Mouse (Mus musculus): ENCODE results near the gene Mrpl1. TPM values are rescaled to one million over a fixed set of nuclear protein-coding genes. Genes with fewer than 3 reads are reported as not detected.

Mrpl1 gene
- polyA plus RNA-seq, 1 experiment from 2014 or later: 15.0 TPM

- WGBS: under 1% methylated on average over 35 of the region's 35 CpGs
- H3K27ac ChIP-seq: peak overlapping the region; percentile 75
- peak; percentile 97 for ATAC-seq (replicated peaks)
- no peaks in the 10 kb centered on the region for H3K9me3 ChIP-seq
- H3K36me3 ChIP-seq (replicated peaks): 0 out of 2 replicates have a peak, but pooled peaks cover 5% of the 10 kb centered on the region
- no peaks in the 10 kb centered on the region for H3K27me3 ChIP-seq (replicated peaks)
- H3K4me3 ChIP-seq: peak overlapping the region; percentile 74
- H3K4me1 ChIP-seq: peaks cover 21% of the 10 kb centered on the region
- H3K4me2 ChIP-seq: peak overlapping the region; percentile 57
- peak overlapping the region; percentile 72 for H3K9ac ChIP-seq
Measured at GRCm38 (mm10) chr5:96209916-96210583, 757 bp downstream of the Mrpl1 start.

- Histone ChIP-seq H3K4me3 (no peak overlapping the region), H3K9ac (no peak overlapping the region), H3K36me3 (replicated peaks) (0 out of 2 replicates have a peak, but pooled peaks cover 5% of the 10 kb centered on the region), H3K9me3 (no peaks in the 10 kb centered on the region), H3K4me2 (no peak overlapping the region), H3K27me3 (replicated peaks) (no peaks in the 10 kb centered on the region), H3K4me1 (no peaks in the 10 kb centered on the region), H3K27ac (no peak overlapping the region)
- ATAC-seq (replicated peaks): no peak
- 61% methylated on average over 3 of the region's 3 CpGs for WGBS
Measured at GRCm38 (mm10) chr5:96218648-96219047, 9.4 kb downstream of the Mrpl1 start.

GRCm38 (mm10) chr5:96219512-96219911 is 10.2 kb downstream of the Mrpl1 start:
- no peak for ATAC-seq (replicated peaks)
- no peaks in the 10 kb centered on the region for H3K9me3 ChIP-seq
- no peak overlapping the region for H3K4me2 ChIP-seq
- no peaks in the 10 kb centered on the region for H3K4me1 ChIP-seq
- no peak overlapping the region for H3K9ac ChIP-seq
- no peaks in the 10 kb centered on the region for H3K27me3 ChIP-seq (replicated peaks)
- no peak overlapping the region for H3K4me3 ChIP-seq
- WGBS: 55% methylated on average over 4 of the region's 4 CpGs
- H3K36me3 ChIP-seq (replicated peaks): 0 out of 2 replicates have a peak, but pooled peaks cover 3% of the 10 kb centered on the region
- no peak overlapping the region for H3K27ac ChIP-seq

- Histone ChIP-seq H3K36me3 (replicated peaks) (peaks cover 7% of the 10 kb centered on the region; the same call in 1 of the 2 replicates), H3K4me2 (no peak overlapping the region), H3K4me3 (no peak overlapping the region), H3K27me3 (replicated peaks) (no peaks in the 10 kb centered on the region), H3K27ac (no peak overlapping the region), H3K9me3 (no peaks in the 10 kb centered on the region), H3K9ac (no peak overlapping the region), H3K4me1 (no peaks in the 10 kb centered on the region)
- ATAC-seq (replicated peaks): no peak
- 100% methylated on average over 1 of the region's 1 CpGs for WGBS
Measured at GRCm38 (mm10) chr5:96221298-96221697, 12.0 kb downstream of the Mrpl1 start.

- peaks cover 7% of the 10 kb centered on the region; the same call in 1 of the 2 replicates for H3K36me3 ChIP-seq (replicated peaks)
- no peak for ATAC-seq (replicated peaks)
- WGBS: 75% methylated on average over 5 of the region's 5 CpGs
- H3K9me3 ChIP-seq: no peaks in the 10 kb centered on the region
- no peak overlapping the region for H3K4me2 ChIP-seq
- H3K4me3 ChIP-seq: no peak overlapping the region
- H3K27me3 ChIP-seq (replicated peaks): no peaks in the 10 kb centered on the region
- H3K27ac ChIP-seq: no peak overlapping the region
- no peak overlapping the region for H3K9ac ChIP-seq
- no peaks in the 10 kb centered on the region for H3K4me1 ChIP-seq
Measured at GRCm38 (mm10) chr5:96221812-96222585, 12.7 kb downstream of the Mrpl1 start.

GRCm38 (mm10) chr5:96222964-96223363 is 13.7 kb downstream of the Mrpl1 start:
- Histone ChIP-seq H3K36me3 (replicated peaks) (peaks cover 7% of the 10 kb centered on the region; the same call in 1 of the 2 replicates), H3K4me2 (no peak overlapping the region), H3K4me3 (no peak overlapping the region), H3K27ac (no peak overlapping the region), H3K27me3 (replicated peaks) (no peaks in the 10 kb centered on the region), H3K4me1 (no peaks in the 10 kb centered on the region), H3K9me3 (no peaks in the 10 kb centered on the region), H3K9ac (no peak overlapping the region)
- ATAC-seq (replicated peaks): no peak
- 97% methylated on average over 3 of the region's 3 CpGs for WGBS

GRCm38 (mm10) chr5:96226490-96226889 is 17.2 kb downstream of the Mrpl1 start:
- no peak overlapping the region for H3K27ac ChIP-seq
- H3K4me2 ChIP-seq: no peak overlapping the region
- no peaks in the 10 kb centered on the region for H3K4me1 ChIP-seq
- H3K36me3 ChIP-seq (replicated peaks): peaks cover 19% of the 10 kb centered on the region; the same call in 1 of the 2 replicates
- H3K27me3 ChIP-seq (replicated peaks): no peaks in the 10 kb centered on the region
- 98% methylated on average over 8 of the region's 8 CpGs for WGBS
- H3K9me3 ChIP-seq: no peaks in the 10 kb centered on the region
- no peak for ATAC-seq (replicated peaks)
- no peak overlapping the region for H3K9ac ChIP-seq
- no peak overlapping the region for H3K4me3 ChIP-seq

- H3K9me3 ChIP-seq: no peaks in the 10 kb centered on the region
- peaks cover 19% of the 10 kb centered on the region; the same call in 1 of the 2 replicates for H3K36me3 ChIP-seq (replicated peaks)
- no peak overlapping the region for H3K4me2 ChIP-seq
- H3K4me3 ChIP-seq: no peak overlapping the region
- H3K9ac ChIP-seq: no peak overlapping the region
- ATAC-seq (replicated peaks): no peak
- no peak overlapping the region for H3K27ac ChIP-seq
- 97% methylated on average over 2 of the region's 2 CpGs for WGBS
- no peaks in the 10 kb centered on the region for H3K27me3 ChIP-seq (replicated peaks)
- no peaks in the 10 kb centered on the region for H3K4me1 ChIP-seq
Measured at GRCm38 (mm10) chr5:96228967-96229366, 19.7 kb downstream of the Mrpl1 start.

- no peaks in the 10 kb centered on the region for H3K4me1 ChIP-seq
- WGBS: 98% methylated on average over 5 of the region's 5 CpGs
- no peak overlapping the region for H3K9ac ChIP-seq
- H3K27ac ChIP-seq: no peak overlapping the region
- H3K4me2 ChIP-seq: no peak overlapping the region
- ATAC-seq (replicated peaks): no peak
- no peak overlapping the region for H3K4me3 ChIP-seq
- no peaks in the 10 kb centered on the region for H3K27me3 ChIP-seq (replicated peaks)
- H3K36me3 ChIP-seq (replicated peaks): peaks cover 6% of the 10 kb centered on the region; the same call in 1 of the 2 replicates
- H3K9me3 ChIP-seq: no peaks in the 10 kb centered on the region
Measured at GRCm38 (mm10) chr5:96238797-96239196, 29.5 kb downstream of the Mrpl1 start.

- no peak overlapping the region for H3K4me3 ChIP-seq
- H3K27ac ChIP-seq: no peak overlapping the region
- no peak overlapping the region for H3K4me2 ChIP-seq
- H3K4me1 ChIP-seq: no peaks in the 10 kb centered on the region
- 82% methylated on average over 1 of the region's 1 CpGs for WGBS
- no peak overlapping the region for H3K9ac ChIP-seq
- peaks cover 6% of the 10 kb centered on the region; the same call in 1 of the 2 replicates for H3K36me3 ChIP-seq (replicated peaks)
- no peaks in the 10 kb centered on the region for H3K9me3 ChIP-seq
- no peak for ATAC-seq (replicated peaks)
- H3K27me3 ChIP-seq (replicated peaks): no peaks in the 10 kb centered on the region
Measured at GRCm38 (mm10) chr5:96240856-96241255, 31.6 kb downstream of the Mrpl1 start.

GRCm38 (mm10) chr5:96244511-96244910 is 35.2 kb downstream of the Mrpl1 start:
- Histone ChIP-seq H3K4me1 (no peaks in the 10 kb centered on the region), H3K4me3 (no peak overlapping the region), H3K4me2 (no peak overlapping the region), H3K9ac (no peak overlapping the region), H3K27me3 (replicated peaks) (no peaks in the 10 kb centered on the region), H3K27ac (no peak overlapping the region), H3K36me3 (replicated peaks) (no peaks in the 10 kb centered on the region; the same call in 1 of the 2 replicates), H3K9me3 (no peaks in the 10 kb centered on the region)
- ATAC-seq (replicated peaks): no peak
- WGBS: 94% methylated on average over 1 of the region's 1 CpGs

GRCm38 (mm10) chr5:96253995-96254394 is 44.7 kb downstream of the Mrpl1 start:
- Histone ChIP-seq H3K27me3 (replicated peaks) (no peaks in the 10 kb centered on the region), H3K4me3 (no peak overlapping the region), H3K4me2 (no peak overlapping the region), H3K9me3 (no peaks in the 10 kb centered on the region), H3K27ac (no peak overlapping the region), H3K36me3 (replicated peaks) (no peaks in the 10 kb centered on the region), H3K4me1 (no peaks in the 10 kb centered on the region), H3K9ac (no peak overlapping the region)
- 86% methylated on average over 2 of the region's 2 CpGs for whole genome bisulfite sequencing
- no peak for ATAC-seq (replicated peaks)
